Mouse (Mus musculus): ENCODE measurements around the gene Dop1a.

DNA sequence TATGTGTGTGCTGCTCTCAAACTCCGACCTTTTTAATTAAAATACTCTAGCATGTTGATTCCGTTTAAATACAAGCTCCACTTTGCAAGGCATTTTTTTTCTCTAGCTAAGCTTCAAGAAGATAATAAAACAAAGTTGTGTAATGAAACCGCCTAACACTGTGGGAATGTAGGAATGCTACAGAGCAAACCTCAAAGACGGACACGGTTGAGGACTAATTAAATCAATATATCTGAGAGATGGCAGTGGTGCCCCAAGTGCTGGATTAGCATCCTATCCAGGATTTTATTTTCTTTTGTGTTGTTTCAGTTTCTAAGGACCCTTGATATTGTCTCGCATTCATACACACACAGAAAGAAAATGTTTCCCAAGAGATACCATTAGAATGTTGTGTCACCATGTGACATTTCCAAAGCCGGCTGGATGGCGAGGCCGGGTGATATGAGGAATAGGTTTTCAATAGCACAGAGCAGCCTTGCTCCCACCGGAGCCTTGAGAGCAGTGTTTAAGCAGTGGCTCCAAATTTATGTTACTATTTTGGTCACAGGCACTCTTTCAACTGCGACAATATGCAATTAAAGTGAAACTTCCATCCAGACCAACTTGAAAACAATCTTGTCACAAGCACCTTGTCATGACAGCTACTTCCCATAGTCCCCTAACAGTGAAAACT, 28.5 kb upstream of the Dop1a start:
- no peak for TF ChIP-seq CTCF (IDR thresholded peaks at IDR 0.05)
- TF ChIP-seq EP300 (IDR thresholded peaks at IDR 0.05; ENCODE audit: insufficient read depth, low read depth, low read length) = no peak
- TF ChIP-seq POLR2A (IDR thresholded peaks at IDR 0.05; ENCODE audit: insufficient read depth, low read depth, low read length) = no peak

Data from heart, adult 2 months (tissue).